Mouse (Mus musculus) hindbrain, embryonic 11.5 days (tissue): ENCODE results near the gene Junb. TPM values are rescaled to one million over a fixed set of nuclear protein-coding genes. Genes with fewer than 3 reads are reported as not detected.

Experiments
- ATAC-seq: fragments of 200-750 bp; cut with Nextera tagmentation; 2 replicates; pipeline ENCODE4 v1.8.0; 2017; ENCODE audit warnings: mild to moderate bottlenecking, moderate TSS enrichment, moderate library complexity; ENCODE audit not compliant: low FRiP score
- DNase-seq: peaks from one replicate; pipeline ENCODE4 v3.0.0-alpha.2; 2015; ENCODE audit warnings: low spot score
- H3K27ac ChIP-seq: fragments of 300-500 bp; sonication (generic); 2 replicates; pipeline ENCODE4 v1.5.1; 2014; ENCODE audit warnings: mild to moderate bottlenecking, low read depth, low read length
- H3K27me3 ChIP-seq: fragments of 300-500 bp; sonication (generic); 2 replicates; pipeline ENCODE4 v1.6.1; 2014; ENCODE audit warnings: mild to moderate bottlenecking, low read length, moderate library complexity, mixed read lengths; ENCODE audit not compliant: control insufficient read depth, insufficient read depth
- H3K36me3 ChIP-seq: fragments of 300-500 bp; sonication (generic); 2 replicates; pipeline ENCODE4 v1.6.1; 2014; ENCODE audit warnings: mild to moderate bottlenecking, low read length, moderate library complexity, mixed read lengths; ENCODE audit not compliant: control insufficient read depth, insufficient read depth
- H3K4me1 ChIP-seq: fragments of 300-500 bp; sonication (generic); replicated peaks from 2 replicates; pipeline ENCODE4 v1.6.1; 2014; ENCODE audit warnings: low read length, mixed read lengths; ENCODE audit not compliant: control insufficient read depth, insufficient read depth
- H3K4me2 ChIP-seq: fragments of 300-500 bp; sonication (generic); replicated peaks from 2 replicates; pipeline ENCODE4 v1.6.1; 2014; ENCODE audit warnings: mild to moderate bottlenecking, low read depth, low read length
- H3K4me3 ChIP-seq: fragments of 300-500 bp; sonication (generic); 2 replicates; pipeline ENCODE4 v1.5.1; 2014; ENCODE audit warnings: low read depth, low read length
- H3K9ac ChIP-seq: fragments of 300-500 bp; sonication (generic); 2 replicates; pipeline ENCODE4 v1.6.1; 2014; ENCODE audit warnings: low read depth, low read length
- H3K9me3 ChIP-seq: fragments of 300-500 bp; sonication (generic); 2 replicates; pipeline ENCODE4 v1.6.1; 2016; ENCODE audit warnings: low read length; ENCODE audit not compliant: control insufficient read depth
- WGBS: fragments of 180-500 bp; shearing (Covaris S2); extraction: QIAGEN DNeasy Blood & Tissue Kit; methylation state at CpG from one replicate; pipeline ENCODE4 v1.1.7; 2014; 5-methylcytosine and 5-hydroxymethylcytosine counted together
- polyA plus RNA-seq: library from polyadenylated mRNA; unstranded; fragments of >200 nt; fragmentation: Nextera tagmentation; extraction: Ambion mirVana; gene quantifications from 2 replicates; pipeline ENCODE4 v1.2.1, GENCODE M21; 2014

Junb gene
- polyA plus RNA-seq, 1 experiment from 2014 or later, result 6.2 TPM

DNA sequence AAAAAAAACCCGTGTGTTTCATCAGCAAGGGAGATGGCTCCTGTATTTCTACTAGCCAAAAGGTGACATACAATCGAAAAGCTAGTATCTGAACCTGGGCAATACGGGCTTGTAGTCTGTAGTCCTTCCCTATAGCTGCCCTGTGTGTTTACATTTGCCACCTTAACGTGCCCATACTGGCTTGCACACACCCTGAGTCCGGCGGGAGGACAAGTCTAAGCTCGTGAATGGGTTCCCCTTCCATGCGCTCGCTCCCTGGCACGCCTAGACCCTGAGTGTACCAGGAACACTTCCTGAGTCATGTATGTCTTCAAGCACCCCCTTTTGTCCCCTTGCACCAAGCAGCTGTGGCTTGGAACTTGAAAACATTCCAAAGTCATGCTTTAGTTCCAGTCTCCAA lies 38.2 kb upstream of the Junb start:
- no peak overlapping the region for H3K4me2 ChIP-seq
- no peaks in the 10 kb centered on the region for H3K4me1 ChIP-seq
- no peak overlapping the region for H3K27ac ChIP-seq
- H3K4me3 ChIP-seq, result no peak overlapping the region
- 70% methylated on average over 10 of the region's 10 CpGs for WGBS
- H3K27me3 ChIP-seq, result peaks cover 11% of the 10 kb centered on the region
- H3K9ac ChIP-seq, result no peak overlapping the region
- H3K36me3 ChIP-seq, result peaks cover 6% of the 10 kb centered on the region; the same call in 1 of the 2 replicates
- H3K9me3 ChIP-seq, result no peaks in the 10 kb centered on the region
- no peak for ATAC-seq
- DNase-seq, result no peak

DNA sequence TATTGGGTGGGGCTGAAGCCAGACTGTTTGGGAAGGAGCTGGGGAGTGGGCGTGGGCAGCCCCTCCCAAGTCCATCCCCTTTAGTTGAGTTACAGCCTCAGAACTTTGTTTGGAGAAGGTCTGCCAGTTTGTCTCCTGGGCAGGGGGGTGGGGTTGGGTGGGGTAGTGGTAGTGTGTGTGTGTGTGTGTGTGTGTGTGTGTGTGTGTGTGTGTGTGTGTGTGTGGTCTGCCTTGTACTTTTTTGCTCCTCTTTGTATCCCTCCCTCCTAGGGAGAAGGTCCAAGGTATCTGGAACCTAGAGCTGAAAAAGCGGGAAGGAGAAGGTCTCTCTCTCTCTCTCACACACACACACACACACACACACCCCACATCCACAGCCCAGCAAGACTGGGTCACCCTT lies 35.9 kb upstream of the Junb start, which contains the start of gene Best2:
Gene Best2, minus strand, starts transcription at position 101 of the 400 bp plus-strand sequence.
- no peak for ATAC-seq
- Histone ChIP-seq H3K36me3 (peaks cover 3% of the 10 kb centered on the region; the same call in 1 of the 2 replicates), H3K27me3 (peaks cover 23% of the 10 kb centered on the region), H3K9me3 (no peaks in the 10 kb centered on the region), H3K27ac (no peak within 1 kb of the TSS), H3K4me3 (0 out of 2 replicates have a peak within 1 kb of the TSS, but pooled peaks have one; percentile 12), H3K4me1 (no peaks in the 10 kb centered on the region), H3K4me2 (peak within 1 kb of the TSS; percentile 55), H3K9ac (peak within 1 kb of the TSS; percentile 39; the same call in 1 of the 2 replicates)
- WGBS, result 79% methylated on average over 2 of the region's 2 CpGs
- DNase-seq, result no peak

DNA sequence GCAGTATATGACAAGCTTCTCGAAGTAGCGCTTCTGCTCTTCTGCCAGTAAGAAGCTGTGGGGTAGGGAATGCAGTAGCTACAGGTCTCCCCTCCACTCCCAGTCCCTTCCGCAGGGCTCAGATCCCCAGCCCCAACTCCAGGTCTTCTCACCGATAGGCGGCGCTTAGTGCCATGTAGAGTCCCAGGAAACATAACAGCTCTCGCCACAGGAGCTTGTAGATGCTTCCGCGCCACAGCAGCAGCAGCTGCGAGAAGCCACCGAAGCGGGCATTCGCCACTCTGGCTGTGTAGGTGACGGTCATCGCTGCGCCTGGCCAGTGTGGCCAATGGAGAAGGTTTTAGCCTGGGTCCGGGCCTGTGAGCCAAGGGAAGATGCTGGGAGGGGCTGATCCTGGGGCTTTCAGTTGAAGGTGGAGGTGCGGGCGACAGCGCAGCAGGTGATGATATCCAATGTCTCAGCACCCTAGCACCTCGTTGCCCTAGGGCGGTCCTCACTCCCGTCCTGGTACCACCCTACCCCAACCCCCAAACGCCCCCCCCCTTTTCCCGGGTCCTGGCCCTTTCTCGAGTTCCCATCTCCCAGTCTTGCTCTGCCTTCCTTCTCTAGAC lies 34.8 kb upstream of the Junb start:
- H3K4me3 ChIP-seq, result 0 out of 2 replicates have a peak overlapping the region, but pooled peaks have one; percentile 12
- DNase-seq (peak; percentile 85), ATAC-seq (peak; percentile 66)
- H3K9ac ChIP-seq, result peak overlapping the region; percentile 39; the same call in 1 of the 2 replicates
- peaks cover 32% of the 10 kb centered on the region for H3K27me3 ChIP-seq
- 7% methylated on average over 23 of the region's 26 CpGs for WGBS
- H3K27ac ChIP-seq, result no peak overlapping the region
- no peaks in the 10 kb centered on the region for H3K4me1 ChIP-seq
- H3K36me3 ChIP-seq, result peaks cover 3% of the 10 kb centered on the region; the same call in 1 of the 2 replicates
- no peaks in the 10 kb centered on the region for H3K9me3 ChIP-seq
- H3K4me2 ChIP-seq, result peak overlapping the region; percentile 55

DNA sequence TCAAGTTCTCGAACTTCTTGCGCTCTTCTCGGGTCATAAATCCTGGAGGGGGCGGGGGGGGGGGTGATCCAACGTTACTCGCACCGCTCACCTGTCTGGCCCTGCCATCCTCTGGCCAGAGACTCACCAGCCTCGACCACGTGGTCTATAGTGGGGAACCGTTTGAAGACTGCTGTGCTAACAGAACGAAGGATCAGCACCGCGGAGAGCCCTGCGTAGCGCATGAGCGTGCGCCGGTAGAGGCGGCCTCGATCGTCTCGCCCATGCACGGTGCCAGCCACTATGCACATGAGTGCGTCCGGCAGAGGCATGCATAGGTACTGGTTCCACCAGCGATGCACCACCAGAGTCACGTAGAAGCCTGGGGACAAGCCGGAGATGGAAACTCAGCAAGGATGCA lies 32.7 kb upstream of the Junb start:
- peaks cover 34% of the 10 kb centered on the region for H3K27me3 ChIP-seq
- ATAC-seq, result no peak

DNA sequence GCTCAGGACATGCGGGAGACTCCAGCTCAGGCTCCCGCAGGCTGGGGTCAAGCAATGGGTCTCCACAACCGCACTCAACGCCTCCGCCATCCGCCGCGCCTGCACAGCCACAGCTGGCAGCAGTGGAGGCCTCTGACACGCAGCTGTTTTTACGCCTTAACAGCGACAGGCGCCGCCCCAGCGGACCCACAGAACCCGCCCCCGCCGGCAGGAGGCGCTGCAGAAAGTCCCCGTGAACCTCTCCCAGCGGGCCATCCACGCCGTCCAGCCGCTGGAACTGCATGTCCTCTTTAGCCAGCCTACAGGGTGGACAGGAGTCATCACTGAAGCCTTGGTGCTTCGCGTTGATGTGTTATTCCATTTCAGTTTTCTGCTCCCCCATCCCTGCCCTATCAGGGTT lies 29.2 kb upstream of the Junb start:
- no peaks in the 10 kb centered on the region for H3K4me1 ChIP-seq
- H3K4me3 ChIP-seq, result no peak overlapping the region
- H3K36me3 ChIP-seq, result no peaks in the 10 kb centered on the region
- H3K27me3 ChIP-seq, result peaks cover 27% of the 10 kb centered on the region
- no peaks in the 10 kb centered on the region for H3K9me3 ChIP-seq
- 18% methylated on average over 25 of the region's 25 CpGs for WGBS
- ATAC-seq (no peak), DNase-seq (peak; percentile 49)
- H3K9ac ChIP-seq, result no peak overlapping the region
- H3K27ac ChIP-seq, result no peak overlapping the region
- H3K4me2 ChIP-seq, result no peak overlapping the region

More for the DNA sequence above, 32.7 kb upstream of the Junb start:
- DNase-seq, result no peak
- no peaks in the 10 kb centered on the region for H3K9me3 ChIP-seq
- H3K36me3 ChIP-seq, result no peaks in the 10 kb centered on the region
- H3K4me3 ChIP-seq, result no peak overlapping the region
- 16% methylated on average over 28 of the region's 28 CpGs for WGBS
- H3K4me2 ChIP-seq, result no peak overlapping the region
- no peak overlapping the region for H3K9ac ChIP-seq
- H3K27ac ChIP-seq, result no peak overlapping the region
- no peaks in the 10 kb centered on the region for H3K4me1 ChIP-seq

DNA sequence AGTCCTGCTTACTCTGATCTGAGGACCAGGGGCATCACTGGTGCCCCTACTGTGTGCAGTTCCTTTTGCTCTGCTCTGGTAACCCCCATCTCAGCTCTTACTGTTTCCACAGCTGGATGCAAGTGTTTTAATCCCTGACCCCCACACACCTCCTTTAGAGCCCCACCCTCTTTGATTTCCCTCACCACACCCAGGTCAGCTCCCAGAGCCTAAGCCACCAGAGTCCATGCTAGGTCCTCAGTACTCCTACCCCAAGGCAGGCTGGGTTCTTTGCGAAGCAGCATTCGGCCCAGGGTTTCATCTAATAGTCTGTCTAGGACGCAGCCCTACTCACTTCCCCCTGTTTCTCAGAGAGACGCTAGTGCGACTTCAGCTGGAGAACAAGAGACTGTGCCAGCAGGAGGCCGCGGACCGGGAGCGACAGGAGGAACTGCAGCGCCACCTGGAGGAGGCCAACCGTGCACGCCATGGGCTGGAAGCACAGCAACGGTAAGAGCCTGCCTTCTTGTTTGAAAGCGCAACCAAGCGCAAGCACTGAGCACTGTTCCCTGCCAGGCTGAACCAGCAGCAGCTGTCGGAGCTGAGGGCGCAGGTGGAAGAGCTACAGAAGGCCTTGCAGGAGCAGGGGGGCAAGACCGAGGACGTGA lies 19.3 kb upstream of the Junb start:
- Histone ChIP-seq H3K9me3 (no peaks in the 10 kb centered on the region), H3K36me3 (no peaks in the 10 kb centered on the region), H3K27ac (no peak overlapping the region), H3K4me3 (no peak overlapping the region), H3K9ac (peak overlapping the region; percentile 54; the same call in 1 of the 2 replicates), H3K27me3 (peaks cover 10% of the 10 kb centered on the region), H3K4me1 (peaks cover 3% of the 10 kb centered on the region), H3K4me2 (peak overlapping the region; percentile 21; the same call in 1 of the 2 replicates)
- DNase-seq (peak; percentile 94), ATAC-seq (peak; percentile 80)
- WGBS, result 3% methylated on average over 18 of the region's 19 CpGs

DNA sequence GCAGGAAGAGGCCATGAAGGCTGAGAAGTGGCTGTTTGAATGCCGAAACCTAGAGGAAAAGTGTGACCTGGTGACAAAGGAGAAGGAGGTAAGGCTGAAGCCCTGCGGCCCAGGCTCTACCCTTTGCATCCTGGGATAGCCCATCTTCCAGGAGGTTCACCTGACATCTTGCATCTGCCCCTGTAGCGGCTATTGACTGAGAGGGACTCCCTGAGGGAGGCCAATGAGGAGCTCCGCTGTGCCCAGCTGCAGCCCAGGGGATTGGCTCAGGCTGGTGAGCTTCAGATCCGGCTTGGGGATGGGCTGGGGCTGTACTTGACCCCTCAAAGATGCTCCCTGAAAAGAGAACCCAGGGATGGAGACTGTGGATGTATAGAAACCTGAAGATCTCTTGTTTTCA lies 18.5 kb upstream of the Junb start:
- no peak for DNase-seq
- H3K9me3 ChIP-seq, result no peaks in the 10 kb centered on the region
- H3K4me1 ChIP-seq, result peaks cover 3% of the 10 kb centered on the region
- no peak overlapping the region for H3K9ac ChIP-seq
- no peaks in the 10 kb centered on the region for H3K36me3 ChIP-seq
- ATAC-seq, result no peak
- peaks cover 10% of the 10 kb centered on the region for H3K27me3 ChIP-seq
- H3K4me2 ChIP-seq, result no peak overlapping the region
- 77% methylated on average over 5 of the region's 5 CpGs for WGBS
- H3K27ac ChIP-seq, result no peak overlapping the region
- no peak overlapping the region for H3K4me3 ChIP-seq

DNA sequence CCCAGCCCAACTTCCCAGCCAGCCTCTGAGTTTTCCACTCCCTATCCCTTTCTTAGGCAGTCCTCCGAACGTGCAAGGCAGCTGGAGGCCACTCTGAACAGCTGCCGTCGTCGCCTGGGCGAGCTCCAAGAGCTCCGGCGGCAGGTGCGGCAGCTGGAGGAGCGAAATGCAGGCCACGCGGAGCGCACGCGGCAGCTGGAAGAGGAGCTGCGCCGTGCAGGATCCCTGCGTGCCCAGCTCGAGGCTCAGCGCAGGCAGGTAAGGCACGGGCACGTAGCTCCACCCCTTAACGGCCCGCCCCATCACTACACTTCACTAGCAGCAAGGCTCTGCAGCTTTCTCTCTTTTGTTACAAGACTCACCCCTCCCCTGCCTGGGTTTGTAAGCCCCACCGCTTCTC lies 17.2 kb upstream of the Junb start:
- no peak for ATAC-seq
- H3K4me3 ChIP-seq, result no peak overlapping the region
- WGBS, result 24% methylated on average over 25 of the region's 25 CpGs
- H3K9me3 ChIP-seq, result no peaks in the 10 kb centered on the region
- H3K9ac ChIP-seq, result 0 out of 2 replicates have a peak overlapping the region, but pooled peaks have one; percentile 11
- no peak overlapping the region for H3K4me2 ChIP-seq
- DNase-seq, result peak; percentile 23
- peaks cover 10% of the 10 kb centered on the region for H3K27me3 ChIP-seq
- H3K4me1 ChIP-seq, result peaks cover 6% of the 10 kb centered on the region
- no peaks in the 10 kb centered on the region for H3K36me3 ChIP-seq
- H3K27ac ChIP-seq, result no peak overlapping the region

DNA sequence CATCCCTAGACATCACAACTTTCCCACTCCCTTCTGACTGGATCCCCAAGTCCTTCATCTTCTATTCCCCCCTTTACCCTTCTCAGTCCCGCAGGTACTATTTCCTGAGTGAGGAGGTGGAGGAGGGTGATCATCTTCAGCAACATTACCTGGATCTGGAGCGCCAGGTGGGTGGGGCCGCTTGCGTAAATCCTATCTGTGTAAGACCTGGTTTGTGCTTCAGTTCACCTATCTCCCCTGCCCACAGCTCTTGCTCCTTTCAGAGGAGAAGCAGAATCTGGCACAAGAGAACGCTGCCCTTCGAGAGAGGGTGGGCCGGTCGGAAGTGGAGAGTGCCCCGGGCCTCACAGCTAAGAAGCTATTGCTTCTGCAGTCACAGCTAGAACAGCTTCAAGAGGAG lies 15.9 kb upstream of the Junb start:
- no peaks in the 10 kb centered on the region for H3K9me3 ChIP-seq
- 98% methylated on average over 9 of the region's 9 CpGs for WGBS
- H3K4me2 ChIP-seq, result no peak overlapping the region
- no peak overlapping the region for H3K4me3 ChIP-seq
- DNase-seq (no peak), ATAC-seq (no peak)
- no peak overlapping the region for H3K9ac ChIP-seq
- no peaks in the 10 kb centered on the region for H3K36me3 ChIP-seq
- H3K4me1 ChIP-seq, result peaks cover 7% of the 10 kb centered on the region
- H3K27me3 ChIP-seq, result peaks cover 10% of the 10 kb centered on the region
- no peak overlapping the region for H3K27ac ChIP-seq
